Mouse (Mus musculus) spleen, adult 18-20 months (tissue): Measurements from ENCODE around the gene Phlda2.

Source experiments
- DNase-seq, 2 experiments: peaks; one replicate each; pipeline ENCODE4 v3.0.0; 2022; ENCODE audit warnings: mixed read lengths in 2 of 2

Phlda2 gene

GRCm38 (mm10) chr7:143461920-143462319, 41.0 kb downstream of the Phlda2 start:
- DNase-seq = no peak

GRCm38 (mm10) chr7:143461294-143461870, 41.6 kb downstream of the Phlda2 start:
- peak in 1 of 2 experiments; percentile 16 for DNase-seq

GRCm38 (mm10) chr7:143460874-143461273, 42.1 kb downstream of the Phlda2 start, which contains the start of gene Cdkn1c:
Gene Cdkn1c, minus strand, starts transcription at chr7:143461050.
- DNase-seq = peak; percentile 75 to 81

GRCm38 (mm10) chr7:143460217-143460834, 42.6 kb downstream of the Phlda2 start:
- no peak for DNase-seq

- no peak for DNase-seq
Measured at GRCm38 (mm10) chr7:143459332-143460211, 43.4 kb downstream of the Phlda2 start.

- DNase-seq = no peak
Measured at GRCm38 (mm10) chr7:143458963-143459331, 44.0 kb downstream of the Phlda2 start.
